Mouse (Mus musculus): ENCODE data around the gene 1700010B08Rik. TPM values are rescaled to one million over a fixed set of nuclear protein-coding genes. Genes with fewer than 3 reads are reported as not detected.
"Not testable (repeated sequence)": the region's sequence is repeated elsewhere in the genome, so short reads cannot be mapped to it uniquely, and the experiment has no call there.

Gene 1700010B08Rik
- total RNA-seq (2021) (not detected), polyA plus RNA-seq (2012; rRNA removed) (not detected in 2 replicates)
- long read RNA-seq: 0 reads

DNA sequence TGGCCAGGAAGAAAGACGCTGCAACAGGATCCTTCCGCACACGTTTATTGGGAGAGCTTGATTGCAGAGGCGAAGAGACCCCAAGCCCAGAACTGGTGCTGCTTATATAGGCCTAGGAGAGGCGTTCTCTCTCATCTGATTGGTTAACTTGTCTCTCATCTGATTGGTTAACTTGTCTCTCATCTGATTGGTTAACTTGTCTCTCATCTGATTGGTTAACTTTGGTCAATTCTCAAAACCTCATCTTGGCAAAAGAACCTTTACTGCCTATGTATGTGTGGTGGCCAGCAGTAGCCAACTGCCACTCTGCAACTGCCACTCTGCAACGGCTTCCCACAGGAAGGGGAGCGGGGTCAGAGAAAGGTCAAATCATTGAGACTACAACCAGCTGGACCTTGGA lies at the start of gene 1700010B08Rik:
1700010B08Rik (plus strand) TSS at position 301 of the 400 bp plus-strand sequence.
- DNase-seq: not testable (repeated sequence)

GRCm38 (mm10) chr2:173672328-173672896 lies 46.8 kb upstream of the 1700010B08Rik start:
- DNase-seq: no peak

- no peak for DNase-seq
Observed at GRCm38 (mm10) chr2:173673469-173673868, 45.7 kb upstream of the 1700010B08Rik start.

GRCm38 (mm10) chr2:173678593-173678992 lies 40.6 kb upstream of the 1700010B08Rik start:
- no peak for DNase-seq

DNA sequence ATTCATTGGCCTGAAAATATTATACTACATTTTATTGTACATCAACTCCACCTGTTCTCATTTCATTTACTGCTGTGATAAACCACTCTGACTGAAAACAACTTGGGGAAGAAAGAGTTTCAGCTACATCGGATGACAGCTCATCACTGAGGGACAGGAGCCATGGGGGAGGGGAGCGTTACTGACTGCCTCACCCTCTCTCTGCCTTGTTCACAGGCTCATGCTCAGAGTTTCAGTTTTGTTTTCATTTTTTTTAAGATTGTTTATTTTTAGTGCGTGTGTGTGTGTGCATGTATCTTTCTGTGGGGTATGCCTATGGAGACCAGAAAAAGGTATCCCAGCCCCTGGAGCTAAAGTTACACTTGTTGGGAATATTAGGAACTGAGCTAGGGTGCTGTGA lies 40.0 kb upstream of the 1700010B08Rik start:
- DNase-seq: no peak

GRCm38 (mm10) chr2:173680153-173680552 lies 39.1 kb upstream of the 1700010B08Rik start:
- no peak for DNase-seq

- DNase-seq: no peak
Observed at GRCm38 (mm10) chr2:173682773-173683172, 36.4 kb upstream of the 1700010B08Rik start.

DNA sequence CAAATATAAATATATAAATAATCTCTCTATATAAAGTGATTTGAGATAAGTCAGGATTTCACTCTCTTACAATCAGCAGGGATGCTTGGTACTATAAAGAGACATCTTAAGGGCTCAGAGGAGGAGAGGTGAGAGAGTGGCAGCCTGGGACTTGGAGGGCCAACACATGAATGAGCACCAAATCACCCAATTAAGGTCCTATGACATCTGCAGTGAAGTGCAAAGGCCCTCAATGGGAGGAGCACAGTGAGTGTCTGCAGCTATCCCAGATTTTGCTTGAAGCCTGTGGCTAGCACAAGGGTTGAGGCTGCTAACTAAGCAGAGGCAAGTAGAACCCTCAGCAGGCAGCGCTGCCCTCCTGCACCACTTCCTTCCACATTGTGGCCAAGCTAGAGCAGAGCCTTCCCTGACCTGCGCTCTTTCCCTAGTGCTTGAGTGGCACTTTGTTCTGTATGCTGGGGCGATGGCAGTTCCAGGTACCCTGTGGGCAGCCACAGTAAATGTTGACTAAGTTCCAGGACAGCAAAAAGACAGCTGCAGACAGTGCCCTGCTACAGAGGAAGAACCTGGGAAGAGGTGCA lies 33.3 kb upstream of the 1700010B08Rik start:
- DNase-seq: no peak

DNA sequence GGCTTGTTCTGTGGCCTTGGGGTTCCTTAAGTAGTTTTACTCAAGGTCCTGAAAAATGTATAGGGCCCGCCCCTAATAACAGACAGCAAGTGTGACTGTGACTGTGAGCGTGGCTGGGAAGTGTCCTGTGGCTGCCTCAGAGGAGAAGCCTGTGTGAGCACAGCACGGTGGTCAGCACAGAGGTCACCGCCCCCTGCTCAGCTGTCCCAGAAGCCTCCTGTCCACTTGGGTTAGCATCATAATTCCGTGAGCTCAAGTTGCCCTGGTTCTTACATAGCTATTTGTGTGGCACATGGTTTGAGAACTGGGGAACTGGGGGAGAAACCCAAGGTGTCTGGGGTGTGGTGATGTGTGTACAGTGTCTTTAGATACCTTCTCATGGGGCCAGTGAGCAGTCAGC lies 31.9 kb upstream of the 1700010B08Rik start:
- DNase-seq: no peak

DNA sequence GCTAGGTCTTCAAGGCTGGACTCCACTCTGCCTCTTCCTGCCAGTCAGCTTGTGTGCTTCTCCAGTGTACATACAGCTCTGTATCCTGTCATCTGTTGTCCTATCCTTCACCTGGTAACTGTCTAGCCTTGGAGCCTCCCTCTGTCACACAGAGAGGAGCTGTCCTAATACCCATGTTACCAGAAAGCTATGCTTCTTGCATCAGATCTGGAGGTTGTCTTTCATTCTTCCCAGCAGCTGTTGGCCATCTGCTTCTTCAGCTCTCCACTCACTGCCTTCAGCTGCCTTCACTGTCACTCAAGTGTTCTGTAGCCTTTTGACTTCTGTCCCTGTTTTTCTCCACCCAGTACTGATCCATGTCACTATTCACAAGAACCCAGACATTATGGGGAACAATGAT lies 29.4 kb upstream of the 1700010B08Rik start:
- no peak for DNase-seq

DNA sequence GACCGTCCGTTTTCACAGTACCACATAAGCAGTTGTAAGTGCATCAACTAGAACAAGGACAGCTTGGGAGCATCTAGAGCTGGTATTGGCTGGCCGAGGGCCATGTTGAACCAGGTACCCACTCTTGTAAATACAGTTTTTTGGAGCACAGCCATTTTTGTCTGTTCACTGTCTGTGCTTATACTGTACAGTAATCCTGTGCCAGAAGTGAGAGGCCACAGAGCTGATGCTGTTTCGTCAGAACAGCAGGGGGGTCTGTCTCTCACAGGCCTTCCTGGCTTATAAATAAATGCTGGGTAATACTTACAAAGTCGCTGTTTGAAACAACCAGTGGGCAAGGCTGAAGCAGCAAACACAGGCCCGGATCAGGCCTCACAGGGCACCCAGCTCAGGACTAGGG lies 27.5 kb upstream of the 1700010B08Rik start:
- DNase-seq: no peak

DNA sequence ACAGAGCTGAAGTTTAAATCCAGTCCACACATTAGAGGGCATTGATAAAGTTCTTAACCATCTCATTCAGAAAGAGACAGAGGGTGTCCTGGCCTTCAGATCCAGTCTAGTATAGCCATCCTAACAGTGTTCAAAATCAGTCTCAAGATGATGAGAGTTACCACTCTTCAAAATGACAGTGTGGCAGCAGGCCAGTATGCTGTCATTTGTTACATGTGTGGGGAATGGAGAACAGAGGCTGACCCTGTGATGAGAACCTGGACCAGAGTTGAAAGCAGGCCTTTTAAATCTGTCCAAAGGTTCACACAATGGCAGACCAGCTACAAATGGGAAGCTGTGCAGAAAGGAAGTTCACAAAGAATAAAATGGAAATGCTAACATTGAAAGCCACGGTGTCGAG lies 26.5 kb upstream of the 1700010B08Rik start:
- DNase-seq: no peak

- peak; percentile 41 for DNase-seq
Observed at GRCm38 (mm10) chr2:173698850-173699249, 20.4 kb upstream of the 1700010B08Rik start.

DNA sequence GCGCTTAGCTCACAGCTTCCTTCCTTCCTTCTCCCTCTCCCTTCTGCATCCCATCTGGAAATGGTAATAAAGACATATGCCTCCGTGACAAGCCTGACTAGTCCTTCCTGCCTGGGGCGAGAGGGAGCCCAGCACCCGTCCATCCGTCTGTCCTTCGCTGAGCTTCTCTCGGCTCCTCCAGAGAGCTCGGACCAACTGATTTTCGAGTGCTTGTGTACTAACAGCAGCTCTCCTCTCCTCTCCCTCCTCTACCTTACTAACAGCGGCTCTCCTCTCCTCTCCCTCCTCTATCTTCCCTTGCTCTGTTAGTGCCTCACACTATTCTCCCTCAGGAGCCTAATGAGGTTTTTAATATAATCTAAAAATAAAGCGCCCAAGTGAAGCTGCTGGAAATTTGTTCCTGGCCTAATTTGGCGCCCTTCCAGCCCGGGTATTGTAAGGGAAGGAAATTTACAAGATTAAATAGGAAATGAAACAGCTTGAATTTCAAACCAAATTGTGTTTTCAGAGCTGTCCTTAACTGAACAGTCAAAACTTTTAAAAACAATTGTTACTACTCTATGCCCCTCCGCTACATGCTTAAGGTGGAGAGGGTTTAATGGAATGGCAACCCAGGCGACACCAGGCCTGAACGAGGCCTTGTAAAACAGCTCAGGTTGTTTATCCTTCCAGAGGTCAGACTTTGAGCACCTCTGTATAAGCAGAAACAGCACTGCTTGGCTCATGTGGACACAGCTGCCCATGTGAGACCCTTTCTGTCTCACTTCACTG lies 16.9 kb upstream of the 1700010B08Rik start:
- DNase-seq: no peak

DNA sequence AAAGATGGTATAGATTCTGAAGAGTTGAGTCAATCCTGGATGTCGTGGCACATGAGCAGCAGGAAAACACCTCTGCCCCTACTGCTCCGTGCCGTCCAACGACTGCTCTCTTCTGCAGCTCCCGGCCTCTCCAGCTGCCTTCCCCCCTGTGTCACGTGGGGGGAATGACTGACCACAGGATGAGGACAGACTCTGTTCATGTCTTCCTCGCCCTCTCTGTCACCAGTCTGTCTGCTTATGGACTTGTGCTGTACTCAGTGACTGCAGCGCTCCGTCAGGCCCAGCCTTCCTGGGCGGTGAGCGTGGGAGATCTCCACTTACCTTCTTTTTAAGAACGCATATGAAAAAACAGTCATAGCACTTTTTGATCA lies 16.4 kb upstream of the 1700010B08Rik start:
- DNase-seq: no peak

DNA sequence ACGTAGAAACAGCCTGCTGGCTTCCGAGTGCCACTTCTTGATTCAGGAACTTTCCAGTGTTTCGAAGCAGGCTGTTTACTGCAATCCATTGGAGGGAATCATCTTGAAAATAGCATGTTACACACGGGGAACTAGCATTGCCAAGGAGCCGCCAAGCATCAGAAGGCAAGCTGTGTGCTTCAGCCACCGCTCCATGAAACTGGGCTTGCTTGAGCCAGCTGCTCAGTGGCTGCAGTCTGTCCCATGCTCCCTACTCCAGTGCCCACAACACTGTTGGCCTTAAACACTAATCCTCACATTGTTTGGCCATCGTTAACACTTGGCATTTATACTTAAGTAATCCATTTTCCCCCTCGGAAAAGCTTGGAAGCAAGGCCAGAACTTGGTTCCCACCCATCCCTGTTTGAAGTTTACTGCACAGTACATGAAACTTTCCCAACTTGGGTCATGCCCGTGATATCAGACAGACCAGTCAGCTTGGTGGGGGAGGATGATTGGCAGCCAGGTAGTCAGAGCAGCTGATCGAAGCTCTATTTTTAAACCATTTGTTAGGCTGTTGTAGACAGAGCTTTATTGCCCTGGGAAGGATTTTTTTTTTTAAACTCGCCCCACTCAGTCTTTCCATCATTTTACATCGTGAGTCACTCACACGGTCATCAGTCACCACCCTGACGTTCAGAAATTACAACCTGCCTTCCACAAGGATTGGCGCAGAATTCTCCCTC lies 13.2 kb upstream of the 1700010B08Rik start:
- no peak for DNase-seq

- DNase-seq: not testable (repeated sequence)
Observed at GRCm38 (mm10) chr2:173707626-173708025, 11.6 kb upstream of the 1700010B08Rik start.

DNA sequence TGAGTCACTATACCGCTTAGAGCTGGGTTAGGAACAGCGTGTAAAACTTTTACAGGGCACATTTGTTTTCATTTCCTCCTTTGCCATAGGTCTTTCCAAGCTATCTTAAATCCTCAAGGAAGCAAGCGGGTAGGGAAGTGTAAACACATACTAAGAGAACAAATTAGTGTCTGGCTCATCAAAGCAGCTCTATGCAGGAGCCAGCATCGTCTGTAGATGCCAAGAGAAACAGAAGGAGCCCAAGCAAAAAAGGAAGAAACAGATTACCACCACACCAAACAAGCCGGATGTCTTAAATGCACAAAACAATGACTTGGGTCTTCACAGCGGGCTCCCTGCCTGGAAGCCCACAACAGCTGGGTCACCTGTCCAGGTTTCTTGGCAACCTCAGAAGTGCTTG lies 9.0 kb upstream of the 1700010B08Rik start:
- no peak for DNase-seq

GRCm38 (mm10) chr2:173712656-173713055 lies 6.6 kb upstream of the 1700010B08Rik start:
- peak; percentile 37 for DNase-seq

DNA sequence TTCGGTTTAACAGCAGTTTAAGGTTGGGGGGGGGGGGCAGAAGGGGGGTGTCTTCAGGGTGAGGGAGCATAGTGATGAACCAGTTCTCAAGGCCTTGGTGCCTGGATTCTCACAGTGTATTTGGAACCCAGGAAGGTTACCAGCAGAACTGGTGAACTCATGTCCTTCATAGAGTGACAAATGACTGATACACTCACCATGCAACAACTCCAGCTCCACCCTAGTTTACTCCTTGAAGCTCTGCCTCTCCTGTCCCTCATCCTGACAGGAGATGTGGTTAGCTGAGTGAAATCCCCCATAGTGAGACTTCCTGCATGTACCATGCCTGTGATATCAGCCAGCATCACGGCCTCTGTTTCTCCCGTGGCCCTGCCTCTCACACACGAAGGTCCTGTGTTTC lies 6.0 kb upstream of the 1700010B08Rik start:
- peak; percentile 65 for DNase-seq

DNA sequence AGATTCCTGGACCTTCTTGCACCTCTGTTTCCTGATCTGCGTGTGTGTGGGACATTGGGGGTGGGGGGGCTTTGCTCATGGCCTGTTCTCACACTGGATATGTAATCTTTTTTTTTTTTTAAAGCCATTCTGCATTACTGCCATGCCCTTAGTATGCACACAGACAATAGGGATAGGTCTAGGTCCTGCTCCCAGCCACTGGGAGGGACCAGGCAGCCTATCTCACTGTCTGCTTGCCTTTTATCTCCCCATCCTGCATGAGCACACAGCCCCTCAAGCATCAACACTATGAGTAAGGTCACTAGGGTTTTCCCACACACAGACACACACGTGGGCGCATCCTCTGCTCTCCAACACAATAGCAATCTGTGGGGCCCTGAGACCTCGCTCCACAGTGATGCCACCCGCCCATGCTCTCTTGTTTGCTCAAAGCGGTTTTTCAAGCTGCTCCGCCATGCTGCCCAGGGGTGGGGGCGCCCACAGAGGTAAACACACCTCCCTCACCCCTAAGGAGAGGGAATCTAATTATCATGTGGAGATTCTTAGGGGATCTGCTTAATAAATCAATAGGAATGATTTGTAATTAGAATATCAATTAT lies 4.5 kb upstream of the 1700010B08Rik start:
- no peak for DNase-seq

GRCm38 (mm10) chr2:173716966-173717365 lies 2.2 kb upstream of the 1700010B08Rik start:
- DNase-seq: no peak

Measured in adrenal gland, adult 2 months (tissue).